Mouse (Mus musculus) lung, embryonic 16.5 days (tissue): ENCODE measurements around the gene Fam169b. TPM values are rescaled to one million over a fixed set of nuclear protein-coding genes. Genes with fewer than 3 reads are reported as not detected.
A peak's percentile ranks its signal among the peaks of the same experiment; 100 is the strongest.

Experiments
- ATAC-seq: fragments of 200-750 bp; cut with Nextera tagmentation; 2 replicates; pipeline ENCODE4 v1.8.0; 2017; ENCODE audit warnings: low read depth, mild to moderate bottlenecking, moderate library complexity
- H3K27ac ChIP-seq: fragments of 300-500 bp; sonication (generic); 2 replicates; pipeline ENCODE4 v1.5.1; 2014; ENCODE audit warnings: mild to moderate bottlenecking, control low read depth, low read length
- H3K27me3 ChIP-seq: fragments of 300-500 bp; sonication (generic); 2 replicates; pipeline ENCODE4 v1.6.1; 2014; ENCODE audit warnings: low read depth, low read length, mixed read lengths; ENCODE audit not compliant: control insufficient read depth, insufficient read depth
- H3K36me3 ChIP-seq: fragments of 300-500 bp; sonication (generic); 2 replicates; pipeline ENCODE4 v1.6.1; 2014; ENCODE audit warnings: low read length; ENCODE audit not compliant: control insufficient read depth, insufficient read depth
- H3K4me1 ChIP-seq: fragments of 300-500 bp; sonication (generic); replicated peaks from 2 replicates; pipeline ENCODE4 v1.6.1; 2014; ENCODE audit warnings: low read length, mixed read lengths; ENCODE audit not compliant: control insufficient read depth, insufficient read depth
- H3K4me2 ChIP-seq: fragments of 300-500 bp; sonication (generic); 2 replicates; pipeline ENCODE4 v1.6.1; 2014; ENCODE audit warnings: low read depth, low read length, control low read depth
- H3K4me3 ChIP-seq: fragments of 300-500 bp; sonication (generic); 2 replicates; pipeline ENCODE4 v1.5.1; 2014; ENCODE audit warnings: mild to moderate bottlenecking, low read length, control low read depth
- H3K9ac ChIP-seq: fragments of 300-500 bp; sonication (generic); 2 replicates; pipeline ENCODE4 v1.6.1; 2014; ENCODE audit warnings: low read length, control low read depth
- H3K9me3 ChIP-seq: fragments of 300-500 bp; sonication (generic); 2 replicates; pipeline ENCODE4 v1.6.1; 2016; ENCODE audit warnings: low read length; ENCODE audit not compliant: control insufficient read depth
- WGBS: fragments of 180-500 bp; shearing (Covaris S2); extraction: QIAGEN DNeasy Blood & Tissue Kit; methylation state at CpG from one replicate; pipeline ENCODE4 v1.1.7; 2014; 5-methylcytosine and 5-hydroxymethylcytosine counted together
- polyA plus RNA-seq: library from polyadenylated mRNA; unstranded; fragments of >200 nt; fragmentation: Nextera tagmentation; extraction: Ambion mirVana; gene quantifications from 2 replicates; pipeline ENCODE4 v1.2.1, GENCODE M21; 2015

Gene Fam169b
- polyA plus RNA-seq, 1 experiment from 2014 or later = 1.8 TPM

DNA sequence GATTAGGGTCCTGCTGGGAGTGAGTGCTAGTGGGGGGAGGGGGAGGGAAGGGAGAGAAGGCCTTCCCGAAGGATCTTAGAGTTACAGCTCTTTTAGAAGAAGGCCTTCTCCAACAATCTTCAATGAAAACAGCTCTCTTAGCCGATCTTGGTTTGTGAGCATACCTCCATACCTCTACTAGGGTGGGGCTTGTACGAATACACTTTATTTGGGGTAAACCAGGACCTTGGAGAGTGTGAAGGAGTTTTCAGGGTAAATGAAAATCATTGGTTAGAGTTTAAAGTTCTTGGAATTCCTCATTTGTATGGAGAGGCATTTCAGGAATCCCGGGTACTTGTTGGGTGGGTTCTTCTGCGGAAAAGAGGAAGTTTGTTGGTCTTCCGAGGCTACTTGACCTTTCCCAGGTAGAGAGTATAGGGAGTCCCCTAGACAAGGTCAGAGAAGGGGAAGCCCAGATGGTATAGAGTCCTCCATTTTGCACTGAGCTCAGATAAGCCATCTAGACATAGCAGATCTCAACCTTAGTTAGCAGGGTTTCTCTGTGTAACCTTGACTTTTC is 14.0 kb upstream of the Fam169b start:
- H3K27me3 ChIP-seq = no peaks in the 10 kb centered on the region
- H3K27ac ChIP-seq = no peak overlapping the region
- no peak overlapping the region for H3K9ac ChIP-seq
- 46% methylated on average over 6 of the region's 6 CpGs for WGBS
- no peak overlapping the region for H3K4me3 ChIP-seq
- peaks cover 22% of the 10 kb centered on the region for H3K4me1 ChIP-seq
- no peaks in the 10 kb centered on the region for H3K36me3 ChIP-seq
- no peak overlapping the region for H3K4me2 ChIP-seq
- H3K9me3 ChIP-seq = 0 out of 2 replicates have a peak, but pooled peaks cover 3% of the 10 kb centered on the region
- ATAC-seq = peak; percentile 29; the same call in 1 of the 2 replicates

DNA sequence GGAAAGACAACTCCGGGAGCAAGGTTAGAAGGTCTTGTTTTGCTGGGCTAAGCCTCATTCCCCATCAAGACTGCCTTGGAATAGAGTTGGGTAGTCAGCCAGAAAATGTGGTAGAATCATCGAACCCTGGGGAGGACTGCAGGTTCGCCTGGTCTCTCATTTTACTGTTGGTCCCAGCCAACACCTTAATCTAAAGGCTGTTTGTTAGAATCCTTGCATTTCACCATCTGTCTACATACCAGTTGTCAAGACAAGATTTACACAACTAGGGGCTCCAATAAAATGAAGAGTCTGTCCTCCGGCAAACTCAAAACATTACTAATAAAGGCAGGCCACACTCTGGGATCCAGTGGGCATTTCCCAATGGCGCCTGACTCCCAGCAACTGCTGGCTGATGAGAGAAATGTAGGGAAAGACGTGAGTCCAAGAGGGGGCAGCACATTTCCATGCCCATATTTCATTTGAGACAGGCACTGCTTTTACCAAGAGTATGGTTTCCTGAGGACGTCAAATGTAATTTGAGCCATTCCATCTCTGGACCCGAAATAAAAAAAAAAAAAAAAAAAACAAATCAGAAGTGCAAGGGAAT is 10.9 kb upstream of the Fam169b start:
- ATAC-seq = no peak
- Histone ChIP-seq H3K27ac (no peak overlapping the region), H3K9ac (no peak overlapping the region), H3K9me3 (0 out of 2 replicates have a peak, but pooled peaks cover 3% of the 10 kb centered on the region), H3K4me1 (peaks cover 24% of the 10 kb centered on the region), H3K36me3 (no peaks in the 10 kb centered on the region), H3K27me3 (no peaks in the 10 kb centered on the region), H3K4me2 (no peak overlapping the region), H3K4me3 (no peak overlapping the region)
- WGBS = 50% methylated on average over 8 of the region's 8 CpGs

DNA sequence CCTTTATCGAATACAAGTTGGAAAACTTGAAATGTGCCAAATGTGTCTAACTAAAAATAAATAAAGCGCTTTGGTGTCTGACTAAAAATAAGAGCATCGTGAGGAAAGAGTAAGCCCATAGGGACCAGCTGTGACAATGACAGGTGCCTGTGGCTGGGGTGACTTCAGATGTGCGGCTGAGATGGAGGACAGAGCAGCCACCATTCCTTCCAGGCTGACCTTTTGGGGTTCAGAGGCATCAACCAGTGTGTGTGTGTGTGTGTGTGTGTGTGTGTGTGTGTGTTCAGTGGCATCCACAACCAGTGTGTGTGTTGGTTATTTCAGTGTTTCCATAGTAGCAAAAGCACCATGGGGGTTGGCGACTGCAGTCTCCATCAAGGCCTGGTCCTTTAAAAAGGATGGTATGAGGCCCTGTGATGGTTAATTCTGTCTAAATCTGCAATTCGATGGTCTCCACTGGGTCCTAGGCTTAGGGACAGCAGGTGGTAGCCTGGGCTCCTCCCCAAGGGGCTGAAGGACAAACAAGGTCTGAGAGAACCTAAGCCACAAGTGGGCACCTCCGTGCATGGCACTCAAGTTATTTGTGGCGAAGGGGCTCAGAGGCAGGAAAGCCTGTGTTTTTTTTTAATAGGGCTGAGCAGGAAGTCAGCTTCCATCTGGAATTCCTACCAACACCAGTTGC is 10.2 kb upstream of the Fam169b start:
- WGBS = 44% methylated on average over 8 of the region's 8 CpGs
- 0 out of 2 replicates have a peak, but pooled peaks cover 3% of the 10 kb centered on the region for H3K9me3 ChIP-seq
- peaks cover 18% of the 10 kb centered on the region for H3K4me1 ChIP-seq
- H3K27me3 ChIP-seq = no peaks in the 10 kb centered on the region
- no peaks in the 10 kb centered on the region for H3K36me3 ChIP-seq
- no peak overlapping the region for H3K27ac ChIP-seq
- H3K9ac ChIP-seq = peak overlapping the region; percentile 6
- H3K4me3 ChIP-seq = peak overlapping the region; percentile 38
- peak overlapping the region; percentile 55 for H3K4me2 ChIP-seq
- no peak for ATAC-seq

DNA sequence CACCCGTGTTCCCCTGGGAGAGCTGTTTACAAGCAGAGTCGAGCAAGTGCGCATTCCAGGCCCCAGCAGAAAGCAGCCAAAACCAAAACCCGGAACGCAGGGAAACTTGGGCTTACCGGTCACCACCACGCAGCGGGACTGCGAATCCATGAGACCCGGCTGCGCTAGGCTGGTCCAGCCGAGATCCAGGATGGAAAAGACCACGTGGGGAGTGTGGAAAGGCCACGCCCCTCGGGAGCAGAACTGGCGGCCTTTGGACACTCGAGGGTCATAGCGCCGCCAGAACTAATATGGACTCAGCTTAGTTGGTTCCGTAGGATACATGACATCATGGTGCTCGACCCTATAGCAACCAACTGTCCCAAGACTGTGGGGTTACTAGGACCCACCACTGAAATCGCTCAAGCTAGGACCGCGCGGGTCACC is 9.6 kb upstream of the Fam169b start, which contains the start of gene Pgpep1l:
TSS of gene Pgpep1l (minus strand) at position 206 of the 426 bp plus-strand sequence.
- 5% methylated on average over 25 of the region's 25 CpGs for WGBS
- 0 out of 2 replicates have a peak, but pooled peaks cover 3% of the 10 kb centered on the region for H3K9me3 ChIP-seq
- H3K36me3 ChIP-seq = no peaks in the 10 kb centered on the region
- no peaks in the 10 kb centered on the region for H3K27me3 ChIP-seq
- H3K27ac ChIP-seq = no peak within 1 kb of the TSS
- H3K4me3 ChIP-seq = peak within 1 kb of the TSS; percentile 38
- peak; percentile 59 for ATAC-seq
- peak within 1 kb of the TSS; percentile 13 for H3K9ac ChIP-seq
- H3K4me2 ChIP-seq = peak within 1 kb of the TSS; percentile 55
- peaks cover 14% of the 10 kb centered on the region for H3K4me1 ChIP-seq

DNA sequence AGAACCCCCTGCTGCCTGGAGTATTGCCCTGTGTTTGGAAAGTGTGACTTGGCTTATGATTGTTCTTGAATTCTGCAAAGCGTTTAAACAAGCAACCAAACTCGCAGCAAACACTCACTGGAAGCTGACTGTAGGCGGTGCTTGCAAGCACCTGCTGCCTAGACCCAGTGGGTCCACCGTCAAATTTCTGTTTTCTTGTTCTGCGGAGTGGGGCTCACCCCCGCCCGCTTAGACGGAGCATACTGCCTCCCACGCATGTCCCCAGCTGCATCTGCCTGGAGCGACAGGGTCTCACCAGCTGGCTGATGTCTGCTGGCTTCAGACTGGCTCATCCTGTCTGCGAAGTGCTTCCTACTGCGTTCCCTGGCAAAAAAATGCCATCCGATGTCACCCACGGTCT is 9.1 kb upstream of the Fam169b start:
- Histone ChIP-seq H3K9me3 (0 out of 2 replicates have a peak, but pooled peaks cover 3% of the 10 kb centered on the region), H3K27me3 (no peaks in the 10 kb centered on the region), H3K9ac (peak overlapping the region; percentile 13; the same call in 1 of the 2 replicates), H3K4me1 (peaks cover 14% of the 10 kb centered on the region), H3K27ac (no peak overlapping the region), H3K36me3 (no peaks in the 10 kb centered on the region), H3K4me3 (peak overlapping the region; percentile 38), H3K4me2 (peak overlapping the region; percentile 55)
- WGBS = 5% methylated on average over 14 of the region's 14 CpGs
- peak; percentile 25; the same call in 1 of the 2 replicates for ATAC-seq

DNA sequence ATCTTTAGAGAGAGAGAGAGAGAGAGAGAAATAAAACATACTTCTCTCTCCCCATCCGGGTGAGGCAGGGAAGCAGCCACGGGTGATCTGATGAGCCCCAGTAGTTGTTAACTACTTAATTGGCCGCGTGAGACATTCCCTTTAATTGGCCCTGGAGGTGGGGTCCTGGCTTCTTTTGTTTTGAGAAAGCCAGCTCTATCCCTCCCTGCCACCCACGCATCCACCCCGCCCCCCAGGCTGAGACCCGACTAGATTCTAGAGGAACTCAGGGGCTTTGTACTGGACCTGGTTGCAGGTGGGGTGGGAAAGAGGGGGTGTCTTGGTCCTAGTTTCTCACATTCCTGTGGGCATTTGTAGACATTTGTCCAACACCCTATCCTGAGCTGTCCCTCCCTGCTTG is 8.2 kb upstream of the Fam169b start:
- 43% methylated on average over 7 of the region's 7 CpGs for WGBS
- peaks cover 14% of the 10 kb centered on the region for H3K4me1 ChIP-seq
- no peak overlapping the region for H3K4me3 ChIP-seq
- H3K27me3 ChIP-seq = no peaks in the 10 kb centered on the region
- H3K9me3 ChIP-seq = 0 out of 2 replicates have a peak, but pooled peaks cover 3% of the 10 kb centered on the region
- H3K4me2 ChIP-seq = no peak overlapping the region
- H3K27ac ChIP-seq = no peak overlapping the region
- no peak for ATAC-seq
- H3K36me3 ChIP-seq = no peaks in the 10 kb centered on the region
- no peak overlapping the region for H3K9ac ChIP-seq

DNA sequence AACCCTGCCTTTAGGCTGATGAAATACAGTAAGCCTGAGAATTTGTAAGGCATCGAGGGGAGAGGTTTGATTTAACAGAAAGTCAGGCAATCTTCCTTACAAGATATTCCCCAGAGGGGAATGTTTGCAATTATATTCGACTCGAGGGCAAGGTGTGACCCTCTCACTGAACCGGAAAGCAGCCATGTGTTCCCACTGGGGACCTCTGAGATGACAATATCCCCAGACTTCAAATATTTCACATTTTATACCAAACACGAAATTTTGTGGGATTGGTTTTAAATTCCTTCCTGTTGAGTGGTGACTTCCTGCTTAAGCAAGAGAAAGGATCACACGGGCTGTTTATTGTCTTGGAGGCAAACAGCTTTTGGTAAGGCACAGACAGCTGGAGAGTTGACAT is 6.9 kb upstream of the Fam169b start:
- H3K9ac ChIP-seq = no peak overlapping the region
- peaks cover 14% of the 10 kb centered on the region for H3K4me1 ChIP-seq
- ATAC-seq = no peak
- no peaks in the 10 kb centered on the region for H3K36me3 ChIP-seq
- no peaks in the 10 kb centered on the region for H3K9me3 ChIP-seq
- H3K4me3 ChIP-seq = no peak overlapping the region
- WGBS = 22% methylated on average over 6 of the region's 6 CpGs
- H3K27ac ChIP-seq = no peak overlapping the region
- no peak overlapping the region for H3K4me2 ChIP-seq
- no peaks in the 10 kb centered on the region for H3K27me3 ChIP-seq

DNA sequence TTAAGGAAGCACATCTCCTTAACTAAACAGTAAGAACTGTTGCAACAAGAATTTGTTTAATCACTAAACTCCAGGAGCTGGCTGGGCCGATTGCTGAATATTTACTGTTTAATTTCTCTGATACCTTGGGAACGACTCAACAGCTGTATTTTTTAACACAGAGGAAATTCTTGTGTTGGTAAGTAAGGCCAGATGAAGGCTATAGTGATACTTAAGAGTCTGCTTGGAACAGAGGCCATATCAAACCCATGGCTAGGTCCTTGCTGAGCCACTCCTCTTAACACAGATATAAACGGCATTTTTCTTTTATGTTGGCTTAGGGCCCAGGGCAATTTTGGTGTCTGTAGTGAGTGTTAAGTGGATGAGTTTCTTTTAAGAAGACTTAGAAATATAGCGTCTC is 3.1 kb upstream of the Fam169b start:
- H3K4me2 ChIP-seq = no peak overlapping the region
- peak; percentile 61 for ATAC-seq
- no peak overlapping the region for H3K4me3 ChIP-seq
- peaks cover 2% of the 10 kb centered on the region for H3K4me1 ChIP-seq
- no peaks in the 10 kb centered on the region; the same call in 1 of the 2 replicates for H3K27me3 ChIP-seq
- 0 out of 2 replicates have a peak overlapping the region, but pooled peaks have one; percentile 18 for H3K27ac ChIP-seq
- H3K9ac ChIP-seq = no peak overlapping the region
- H3K36me3 ChIP-seq = no peaks in the 10 kb centered on the region
- no peaks in the 10 kb centered on the region for H3K9me3 ChIP-seq
- 17% methylated on average over 4 of the region's 4 CpGs for WGBS

DNA sequence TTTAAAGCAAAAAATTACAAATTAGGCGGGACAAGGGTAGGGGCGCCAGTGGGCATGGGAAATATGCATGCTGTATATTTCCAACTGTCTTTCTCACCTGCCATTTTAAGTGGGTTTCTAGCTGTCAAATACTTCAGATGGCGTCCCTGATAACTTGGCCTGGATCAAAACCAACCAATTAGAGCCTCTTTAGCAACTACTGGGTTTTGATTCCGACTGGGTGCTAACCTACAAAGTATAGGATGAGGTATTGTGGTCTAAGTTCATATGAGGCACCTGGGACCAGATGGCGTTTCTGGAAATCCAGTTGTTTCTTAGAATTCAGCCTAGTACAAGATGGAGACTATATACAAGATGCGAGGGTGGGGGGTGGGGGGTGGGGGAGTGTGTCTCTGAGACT is 1.8 kb upstream of the Fam169b start:
- ATAC-seq = no peak
- 88% methylated on average over 6 of the region's 6 CpGs for WGBS
- no peak overlapping the region for H3K4me3 ChIP-seq

More for the DNA sequence above, 1.8 kb upstream of the Fam169b start:
- Histone ChIP-seq H3K9ac (no peak overlapping the region), H3K9me3 (no peaks in the 10 kb centered on the region), H3K27me3 (no peaks in the 10 kb centered on the region; the same call in 1 of the 2 replicates), H3K4me2 (no peak overlapping the region), H3K4me1 (peaks cover 9% of the 10 kb centered on the region), H3K27ac (no peak overlapping the region), H3K36me3 (no peaks in the 10 kb centered on the region)
